Mouse (Mus musculus): Measurements from ENCODE around the gene Nrip1.
"Not testable (repeated sequence)": the region's sequence is repeated elsewhere in the genome, so short reads cannot be mapped to it uniquely, and the experiment has no call there.

The Nrip1 gene

GRCm38 (mm10) chr16:76373671-76374091 is at the start of gene Nrip1:
Gene Nrip1, minus strand, starts transcription at chr16:76373827.
- DNase-seq (ENCODE audit: low read depth, low spot score): peak; percentile 78

GRCm38 (mm10) chr16:76422531-76422930 is 48.9 kb upstream of the Nrip1 start:
- no peak for DNase-seq (ENCODE audit: low read depth, low spot score)

GRCm38 (mm10) chr16:76419849-76420248 is 46.2 kb upstream of the Nrip1 start:
- DNase-seq (ENCODE audit: low read depth, low spot score): no peak

GRCm38 (mm10) chr16:76416477-76416876 is 42.9 kb upstream of the Nrip1 start:
- no peak for DNase-seq (ENCODE audit: low read depth, low spot score)

- DNase-seq (ENCODE audit: low read depth, low spot score): no peak
Measured at GRCm38 (mm10) chr16:76416060-76416438, 42.4 kb upstream of the Nrip1 start.

GRCm38 (mm10) chr16:76415407-76416059 is 41.9 kb upstream of the Nrip1 start:
- DNase-seq (ENCODE audit: low read depth, low spot score): no peak

- DNase-seq (ENCODE audit: low read depth, low spot score): no peak
Measured at GRCm38 (mm10) chr16:76414528-76414927, 40.9 kb upstream of the Nrip1 start.

GRCm38 (mm10) chr16:76413581-76413980 is 40.0 kb upstream of the Nrip1 start:
- no peak for DNase-seq (ENCODE audit: low read depth, low spot score)

GRCm38 (mm10) chr16:76409355-76409722 is 35.7 kb upstream of the Nrip1 start:
- peak; percentile 94 for DNase-seq (ENCODE audit: low read depth, low spot score)

GRCm38 (mm10) chr16:76408696-76409354 is 35.2 kb upstream of the Nrip1 start:
- DNase-seq (ENCODE audit: low read depth, low spot score): no peak

- DNase-seq (ENCODE audit: low read depth, low spot score): no peak
Measured at GRCm38 (mm10) chr16:76408241-76408640, 34.6 kb upstream of the Nrip1 start.

GRCm38 (mm10) chr16:76407321-76407920 is 33.8 kb upstream of the Nrip1 start:
- no peak for DNase-seq (ENCODE audit: low read depth, low spot score)

GRCm38 (mm10) chr16:76406897-76407296 is 33.3 kb upstream of the Nrip1 start:
- DNase-seq (ENCODE audit: low read depth, low spot score): no peak

- DNase-seq (ENCODE audit: low read depth, low spot score): peak; percentile 13
Measured at GRCm38 (mm10) chr16:76406319-76406718, 32.7 kb upstream of the Nrip1 start.

- DNase-seq (ENCODE audit: low read depth, low spot score): not testable (repeated sequence)
Measured at GRCm38 (mm10) chr16:76403305-76403704, 29.7 kb upstream of the Nrip1 start.

GRCm38 (mm10) chr16:76396512-76396911 is 22.9 kb upstream of the Nrip1 start:
- peak; percentile 13 for DNase-seq (ENCODE audit: low read depth, low spot score)

GRCm38 (mm10) chr16:76393267-76393666 is 19.6 kb upstream of the Nrip1 start:
- DNase-seq (ENCODE audit: low read depth, low spot score): no peak

- DNase-seq (ENCODE audit: low read depth, low spot score): no peak
Measured at GRCm38 (mm10) chr16:76386496-76386895, 12.9 kb upstream of the Nrip1 start.

GRCm38 (mm10) chr16:76386071-76386470 is 12.4 kb upstream of the Nrip1 start:
- DNase-seq (ENCODE audit: low read depth, low spot score): no peak

- no peak for DNase-seq (ENCODE audit: low read depth, low spot score)
Measured at GRCm38 (mm10) chr16:76377211-76377610, 3.6 kb upstream of the Nrip1 start.

GRCm38 (mm10) chr16:76376661-76377060 is 3.0 kb upstream of the Nrip1 start:
- no peak for DNase-seq (ENCODE audit: low read depth, low spot score)

- DNase-seq (ENCODE audit: low read depth, low spot score): peak; percentile 82
Measured at GRCm38 (mm10) chr16:76372941-76373561, 576 bp downstream of the Nrip1 start.
